Comparison of ENCODE assay signal across 17 mouse cellular contexts in genomic region chr4:149002441-149003093, GRCm38 (mm10).
DNase-seq lines count a peak whose midpoint lies in the region; ATAC-seq and TF ChIP-seq lines count a peak whose summit lies in the region.
"Had no signal": no experiment of that assay in that cellular context is flagged by ENCODE, and none has a peak within 500 bp of the region (broad histone marks: within the 10 kb centered on the region; RNA-seq: fewer than 3 reads in every experiment).

No protein-coding gene starts in this region.

- H3K27me3 ChIP-seq in liver, adult 2 months (ENCODE audit: control insufficient read depth, insufficient read depth, low read length), result no peaks in the 10 kb centered on the region
- no peaks in the 10 kb centered on the region for H3K27me3 ChIP-seq in liver, embryonic 12.5 days (replicated peaks)
- H3K27me3 ChIP-seq in lung, postnatal 0 days (replicated peaks; ENCODE audit: insufficient read depth, low read length), result no peaks in the 10 kb centered on the region
- no peaks in the 10 kb centered on the region for H3K27me3 ChIP-seq in intestine, postnatal 0 days (replicated peaks; ENCODE audit: control insufficient read depth, insufficient read depth, low read length)
- H3K27me3 ChIP-seq in stomach, embryonic 16.5 days (ENCODE audit: control insufficient read depth, insufficient read depth, low read length), result no peaks in the 10 kb centered on the region
- no peaks in the 10 kb centered on the region for H3K27me3 ChIP-seq in neural tube, embryonic 15.5 days (replicated peaks)
- H3K27me3 ChIP-seq: heart, embryonic 12.5 days had no signal

- H3K4me3 ChIP-seq in liver, adult 2 months (ENCODE audit: insufficient read depth, low read depth, low read length), result no peak overlapping the region
- H3K4me3 ChIP-seq in liver, embryonic 12.5 days, result no peak overlapping the region
- no peak overlapping the region for H3K4me3 ChIP-seq in lung, postnatal 0 days (ENCODE audit: low read depth, low read length)
- no peak overlapping the region for H3K4me3 ChIP-seq in intestine, postnatal 0 days (ENCODE audit: low read depth, low read length)
- no peak overlapping the region for H3K4me3 ChIP-seq in stomach, embryonic 16.5 days (replicated peaks; ENCODE audit: low read length)
- no peak overlapping the region for H3K4me3 ChIP-seq in neural tube, embryonic 15.5 days (replicated peaks)
- H3K4me3 ChIP-seq: embryonic facial prominence, embryonic 10.5 days; gastrocnemius, adult 2 months; heart, embryonic 12.5 days had no signal

- H3K79me2 ChIP-seq in liver, adult 2 months (ENCODE audit: control insufficient read depth, insufficient read depth, low read length), result peaks cover 2% of the 10 kb centered on the region; the same call in 1 of the 2 replicates

- DNase-seq in liver, adult 2 months (ENCODE audit: extremely low read depth, low read depth, low spot score), result peak; percentile 57
- DNase-seq in lung, postnatal 0 days (ENCODE audit: low spot score), result no peak
- no peak for DNase-seq in lung, postnatal 25 days (ENCODE audit: low spot score)
- DNase-seq in adrenal gland, postnatal 10 days, result no peak
- DNase-seq: adrenal gland, postnatal 25 days; cerebellum, adult 18-20 months; cerebellum, postnatal 10 days; gastrocnemius, adult 2 months; gastrocnemius, postnatal 25 days; heart, postnatal 36 days had no signal

- no peak overlapping the region for H3K27ac ChIP-seq in liver, adult 2 months (replicated peaks; ENCODE audit: insufficient read depth, low read depth, low read length)
- H3K27ac ChIP-seq in liver, embryonic 12.5 days, result no peak overlapping the region
- no peak overlapping the region for H3K27ac ChIP-seq in lung, postnatal 0 days (ENCODE audit: low read length)
- H3K27ac ChIP-seq in intestine, postnatal 0 days (ENCODE audit: low read depth, low read length), result no peak overlapping the region
- peak overlapping the region; percentile 58; the same call in 1 of the 2 replicates for H3K27ac ChIP-seq in stomach, embryonic 16.5 days (ENCODE audit: low read length)
- no peak overlapping the region for H3K27ac ChIP-seq in neural tube, embryonic 15.5 days (replicated peaks)
- H3K27ac ChIP-seq: embryonic facial prominence, embryonic 10.5 days; gastrocnemius, adult 2 months had no signal

- H3K4me2 ChIP-seq in liver, embryonic 12.5 days, result no peak overlapping the region
- no peak overlapping the region for H3K4me2 ChIP-seq in lung, postnatal 0 days (replicated peaks; ENCODE audit: low read depth, low read length)
- H3K4me2 ChIP-seq in intestine, postnatal 0 days (replicated peaks; ENCODE audit: low read depth), result peak overlapping the region; percentile 46
- no peak overlapping the region for H3K4me2 ChIP-seq in stomach, embryonic 16.5 days (ENCODE audit: low read depth, low read length)
- no peak overlapping the region for H3K4me2 ChIP-seq in neural tube, embryonic 15.5 days
- H3K4me2 ChIP-seq: heart, embryonic 12.5 days had no signal

- no peaks in the 10 kb centered on the region for H3K4me1 ChIP-seq in liver, adult 2 months (ENCODE audit: control insufficient read depth, insufficient read depth, low read length)
- H3K4me1 ChIP-seq in liver, embryonic 12.5 days, result peaks cover 7% of the 10 kb centered on the region; the same call in 1 of the 2 replicates
- H3K4me1 ChIP-seq in lung, postnatal 0 days (ENCODE audit: insufficient read depth, low read depth, low read length), result no peaks in the 10 kb centered on the region
- H3K4me1 ChIP-seq in intestine, postnatal 0 days (replicated peaks; ENCODE audit: control insufficient read depth, insufficient read depth, low read length), result no peaks in the 10 kb centered on the region
- no peaks in the 10 kb centered on the region for H3K4me1 ChIP-seq in stomach, embryonic 16.5 days (ENCODE audit: control insufficient read depth, insufficient read depth, low read length)
- H3K4me1 ChIP-seq in neural tube, embryonic 15.5 days, result no peaks in the 10 kb centered on the region
- H3K4me1 ChIP-seq: embryonic facial prominence, embryonic 10.5 days had no signal

- TF ChIP-seq CTCF in liver, adult 2 months (IDR thresholded peaks at IDR 0.05; ENCODE audit: low read depth, low read length), result no peak
- no peak for TF ChIP-seq CTCF in lung, postnatal 0 days (IDR thresholded peaks at IDR 0.05)
- TF ChIP-seq CTCF in intestine, postnatal 0 days (IDR thresholded peaks at IDR 0.05; ENCODE audit: low read depth), result no peak

- no peak for ATAC-seq in liver, embryonic 12.5 days
- ATAC-seq in lung, postnatal 0 days, result peak; percentile 44; the same call in 1 of the 2 replicates
- ATAC-seq in intestine, postnatal 0 days, result peak; percentile 91
- peak; percentile 89 for ATAC-seq in stomach, embryonic 16.5 days (ENCODE audit: insufficient read depth, low FRiP score)
- no peak for ATAC-seq in neural tube, embryonic 15.5 days (ENCODE audit: low FRiP score)
- ATAC-seq: forebrain, embryonic 14.5 days had no signal

- H3K9me3 ChIP-seq in liver, embryonic 12.5 days (replicated peaks), result no peaks in the 10 kb centered on the region
- H3K9me3 ChIP-seq in lung, postnatal 0 days (ENCODE audit: low read length), result no peaks in the 10 kb centered on the region
- H3K9me3 ChIP-seq in intestine, postnatal 0 days (ENCODE audit: control insufficient read depth), result no peaks in the 10 kb centered on the region
- no peaks in the 10 kb centered on the region for H3K9me3 ChIP-seq in stomach, embryonic 16.5 days (replicated peaks; ENCODE audit: control insufficient read depth, low read length)
- no peaks in the 10 kb centered on the region for H3K9me3 ChIP-seq in neural tube, embryonic 15.5 days (replicated peaks)
- H3K9me3 ChIP-seq: embryonic facial prominence, embryonic 10.5 days; heart, embryonic 12.5 days had no signal

- 76% methylated on average over 11 of the region's 11 CpGs for WGBS in liver, adult 2 months
- WGBS in liver, embryonic 12.5 days (ENCODE audit: insufficient replicate concordance), result 79% methylated on average over 11 of the region's 11 CpGs
- WGBS in lung, postnatal 0 days, result 75% methylated on average over 11 of the region's 11 CpGs
- 62% methylated on average over 11 of the region's 11 CpGs for WGBS in intestine, postnatal 0 days
- 75% methylated on average over 11 of the region's 11 CpGs for WGBS in stomach, embryonic 16.5 days
- 93% methylated on average over 11 of the region's 11 CpGs for WGBS in neural tube, embryonic 15.5 days

- TF ChIP-seq EP300 in lung, postnatal 0 days (IDR thresholded peaks at IDR 0.05), result no peak

- H3K36me3 ChIP-seq in liver, adult 2 months (ENCODE audit: control insufficient read depth, insufficient read depth, low read length), result peaks cover 2% of the 10 kb centered on the region; the same call in 1 of the 2 replicates
- H3K36me3 ChIP-seq in liver, embryonic 12.5 days, result peaks cover 20% of the 10 kb centered on the region
- no peaks in the 10 kb centered on the region for H3K36me3 ChIP-seq in lung, postnatal 0 days (ENCODE audit: insufficient read depth, low read length)
- no peaks in the 10 kb centered on the region for H3K36me3 ChIP-seq in intestine, postnatal 0 days (ENCODE audit: control insufficient read depth, insufficient read depth)
- no peaks in the 10 kb centered on the region for H3K36me3 ChIP-seq in stomach, embryonic 16.5 days (ENCODE audit: control insufficient read depth, insufficient read depth, low read length)
- H3K36me3 ChIP-seq in neural tube, embryonic 15.5 days, result no peaks in the 10 kb centered on the region

- no peak overlapping the region for H3K9ac ChIP-seq in liver, adult 2 months (ENCODE audit: low read depth, low read length)
- no peak overlapping the region for H3K9ac ChIP-seq in liver, embryonic 12.5 days
- H3K9ac ChIP-seq in lung, postnatal 0 days (replicated peaks; ENCODE audit: low read depth), result no peak overlapping the region
- no peak overlapping the region for H3K9ac ChIP-seq in intestine, postnatal 0 days (ENCODE audit: low read depth, low read length)
- no peak overlapping the region for H3K9ac ChIP-seq in stomach, embryonic 16.5 days (ENCODE audit: low read length)
- no peak overlapping the region for H3K9ac ChIP-seq in neural tube, embryonic 15.5 days (replicated peaks)
- H3K9ac ChIP-seq: heart, embryonic 12.5 days had no signal

- no peak for TF ChIP-seq POLR2A in liver, adult 2 months (IDR thresholded peaks at IDR 0.05; ENCODE audit: extremely low read depth, insufficient read depth, low read length)

Comparison
In these comparisons a context has a peak if more than half of its experiments do, and no peak if none do; other contexts are left out.
1. ATAC-seq: peak in lung, postnatal 0 days (single experiment), intestine, postnatal 0 days (single experiment) and stomach, embryonic 16.5 days (single experiment); none in liver, embryonic 12.5 days (single experiment) and neural tube, embryonic 15.5 days (single experiment).